Mouse (Mus musculus) kidney, postnatal 4 days (tissue): ENCODE measurements at regions not wholly inside any gene's neighbourhood (a gene's known extent, or its start where the extent isn't known, plus 50 kb on each side); places are given as distances from the start of the nearest gene placed in this dataset.
A peak's percentile ranks its signal among the peaks of the same experiment; 100 is the strongest.

ENCODE experiments used
- DNase-seq, 2 experiments: peaks; one replicate each; pipeline ENCODE4 v3.0.0; 2021; ENCODE audit warnings: mixed read lengths in 2 of 2

DNA sequence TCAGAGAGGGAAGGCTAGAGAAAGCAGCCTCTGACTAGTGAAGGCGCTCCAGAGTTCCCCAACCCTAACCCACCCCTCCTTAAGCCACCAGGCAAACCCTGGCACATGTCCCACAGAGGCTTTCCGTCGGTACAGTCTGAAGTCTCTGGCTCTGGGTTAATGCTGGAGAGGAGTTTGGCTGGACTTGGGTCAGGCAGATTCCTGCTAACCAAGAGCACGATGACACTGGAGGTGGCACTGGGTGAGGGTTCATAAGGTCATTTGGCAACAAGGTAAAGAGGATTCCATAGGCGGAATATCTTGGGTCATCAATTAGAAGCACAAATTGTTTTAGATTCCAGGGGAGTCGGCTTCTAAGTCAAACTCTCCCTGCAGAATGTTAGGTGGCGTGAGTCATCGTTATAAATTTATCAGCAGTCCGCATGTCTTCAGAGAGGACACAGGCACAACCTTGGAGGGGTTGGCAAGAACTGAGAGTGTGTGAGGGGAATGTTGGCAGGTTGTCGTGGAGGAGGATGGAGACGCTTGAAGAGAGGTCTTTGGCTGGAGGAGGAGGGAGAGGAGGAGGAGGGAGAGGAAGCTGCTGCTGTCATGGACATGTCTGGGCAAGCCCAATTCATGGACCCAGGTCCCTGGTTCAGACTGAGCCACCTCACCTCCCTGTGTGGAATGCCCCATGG, 138.4 kb downstream of the Utp6 start:
- DNase-seq, result peak in 1 of 2 experiments; percentile 21

- no peak for DNase-seq
These were observed 140.2 kb downstream of the Utp6 start for GRCm38 (mm10) chr11:79821986-79822385.

DNA sequence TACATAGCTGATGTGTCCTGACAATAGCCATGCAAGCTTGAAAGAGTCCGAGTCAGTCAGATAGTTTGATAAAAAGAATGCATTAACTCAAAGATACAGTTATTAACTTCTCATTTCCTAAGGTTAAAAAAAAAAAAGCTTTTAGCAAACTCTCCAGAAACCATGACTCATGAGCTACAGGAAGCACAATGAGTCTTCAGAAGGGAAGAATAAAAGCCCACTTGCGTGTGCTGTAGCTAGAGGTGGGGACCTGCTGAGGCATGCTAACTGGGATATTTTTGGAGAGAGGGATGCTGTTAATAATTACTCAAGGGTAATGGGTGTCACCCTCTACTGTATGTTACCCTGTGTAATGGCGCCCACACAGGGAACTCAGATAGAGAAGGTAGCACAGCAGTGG, 147.0 kb downstream of the Utp6 start:
- no peak for DNase-seq

- DNase-seq, result peak; percentile 64 to 70
These were observed 155.2 kb downstream of the Utp6 start for GRCm38 (mm10) chr11:79806911-79807466.

- DNase-seq, result no peak
These were observed 155.8 kb downstream of the Utp6 start for GRCm38 (mm10) chr11:79806417-79806816.

- DNase-seq, result peak; percentile 70 to 77
These were observed 156.2 kb downstream of the Utp6 start for GRCm38 (mm10) chr11:79805981-79806415.

GRCm38 (mm10) chr11:79803971-79804370, 158.2 kb downstream of the Utp6 start:
- DNase-seq, result no peak

GRCm38 (mm10) chr11:79803006-79803405, 159.2 kb downstream of the Utp6 start:
- peak; percentile 86 to 88 for DNase-seq

DNA sequence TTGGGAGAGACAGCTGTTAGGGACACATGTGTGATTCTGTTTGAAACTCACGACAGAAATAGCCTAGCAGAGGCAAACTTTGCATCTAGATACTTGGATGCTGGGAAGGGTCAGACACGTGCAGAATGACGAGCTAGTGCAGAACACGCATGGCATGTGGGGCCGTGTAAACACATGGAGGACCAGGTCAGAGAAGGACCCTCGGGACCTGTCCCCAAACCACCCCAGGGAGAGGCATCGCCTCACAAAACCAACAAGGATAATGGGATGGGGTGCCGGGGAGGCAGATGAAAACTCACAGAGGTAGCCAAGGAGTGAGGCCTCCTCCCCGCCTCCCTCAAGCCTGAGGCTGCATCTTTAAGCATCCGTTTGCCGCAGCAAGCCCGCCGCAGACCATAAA, 159.6 kb downstream of the Utp6 start:
- DNase-seq, result peak in 1 of 2 experiments; percentile 15

- DNase-seq, result no peak
These were observed 161.9 kb downstream of the Utp6 start for GRCm38 (mm10) chr11:79800256-79800655.

- no peak for DNase-seq
These were observed 173.9 kb downstream of the Utp6 start for GRCm38 (mm10) chr11:79788251-79788741.

GRCm38 (mm10) chr11:79787766-79788165, 174.4 kb downstream of the Utp6 start:
- DNase-seq, result peak; percentile 38 to 62

DNA sequence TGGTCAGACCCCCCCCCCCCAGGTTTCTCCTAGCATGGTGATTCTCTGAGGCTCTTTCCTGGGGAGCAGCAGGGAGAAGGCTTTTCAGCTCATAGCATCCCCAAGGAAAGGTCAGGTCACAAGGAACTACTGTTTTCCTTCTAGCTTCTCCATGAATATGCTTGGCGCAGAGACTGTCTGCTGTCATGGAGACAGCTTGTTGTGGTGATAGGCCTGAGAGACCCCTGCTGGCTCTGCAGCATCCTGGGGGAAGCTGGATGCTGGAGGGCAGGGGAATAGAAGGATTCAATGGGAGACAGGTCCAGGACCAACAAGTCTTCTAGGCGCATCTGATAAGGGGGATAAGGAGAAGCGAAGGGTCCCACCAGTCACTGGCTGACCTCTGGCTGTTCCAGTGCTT, 178.1 kb downstream of the Utp6 start:
- DNase-seq, result no peak

GRCm38 (mm10) chr11:79781966-79782365, 180.2 kb downstream of the Utp6 start:
- peak in 1 of 2 experiments; percentile 48 for DNase-seq

DNA sequence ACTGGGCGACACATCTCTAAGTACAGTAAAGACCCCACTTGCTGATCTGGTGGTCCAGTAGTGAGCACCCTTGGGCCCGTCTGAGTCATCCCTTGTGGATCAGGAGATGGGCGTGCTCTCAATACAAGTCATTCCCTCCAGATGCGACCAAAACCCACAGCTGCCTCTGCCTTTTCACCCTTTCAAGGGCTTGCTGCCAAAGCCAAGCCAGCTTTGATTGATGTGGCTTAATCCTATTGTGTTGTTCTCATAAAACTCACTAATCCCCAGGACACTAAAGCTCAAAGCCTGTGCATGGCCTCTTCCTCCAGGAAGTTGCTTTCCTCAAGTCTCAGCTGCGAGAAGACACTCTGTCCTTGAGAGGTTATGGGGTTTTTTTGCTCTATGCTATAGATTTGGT, 182.4 kb downstream of the Utp6 start:
- peak in 1 of 2 experiments; percentile 29 for DNase-seq

DNA sequence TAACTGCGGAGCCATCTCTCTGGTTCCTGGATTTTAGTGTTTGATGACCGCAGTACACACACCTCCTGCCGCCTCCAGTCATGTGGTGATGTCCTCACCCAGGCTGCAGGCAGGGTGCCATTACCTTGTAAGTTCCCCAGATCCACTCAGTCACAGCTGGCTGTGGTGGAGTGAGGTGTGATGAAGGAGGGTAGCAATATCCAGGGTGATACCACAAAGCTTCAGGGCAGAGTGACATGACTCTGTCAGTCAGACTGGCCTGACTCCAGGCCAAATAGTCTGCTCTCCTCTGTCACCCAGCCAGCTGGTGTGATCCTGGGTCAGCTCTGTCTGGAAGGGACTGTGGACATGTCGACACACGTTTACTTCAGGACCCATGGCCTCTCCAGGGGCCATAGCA, 183.7 kb downstream of the Utp6 start:
- DNase-seq, result no peak

- DNase-seq, result no peak
These were observed 184.2 kb downstream of the Utp6 start for GRCm38 (mm10) chr11:79777988-79778387.

GRCm38 (mm10) chr11:79776577-79776976, 185.6 kb downstream of the Rab11fip4 start:
- no peak for DNase-seq

DNA sequence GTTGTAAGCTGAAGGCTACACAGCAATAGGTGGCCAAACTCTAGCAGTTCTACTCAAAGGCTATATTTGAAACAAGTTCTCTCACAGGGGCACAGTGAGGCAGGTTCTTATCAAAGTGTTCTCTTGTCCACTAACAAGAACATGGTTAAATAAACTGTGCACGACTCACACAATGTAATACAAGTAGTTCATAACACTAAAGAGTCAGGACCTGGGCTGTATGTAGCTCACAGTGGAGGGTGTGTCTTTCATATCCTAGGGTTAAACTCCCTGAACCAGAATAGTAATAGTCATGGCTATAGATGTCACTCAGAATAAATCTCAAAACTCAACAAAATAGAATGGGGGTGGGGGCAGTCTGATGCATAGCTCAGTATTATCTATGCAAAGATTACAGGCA, 182.7 kb downstream of the Rab11fip4 start:
- no peak for DNase-seq

DNA sequence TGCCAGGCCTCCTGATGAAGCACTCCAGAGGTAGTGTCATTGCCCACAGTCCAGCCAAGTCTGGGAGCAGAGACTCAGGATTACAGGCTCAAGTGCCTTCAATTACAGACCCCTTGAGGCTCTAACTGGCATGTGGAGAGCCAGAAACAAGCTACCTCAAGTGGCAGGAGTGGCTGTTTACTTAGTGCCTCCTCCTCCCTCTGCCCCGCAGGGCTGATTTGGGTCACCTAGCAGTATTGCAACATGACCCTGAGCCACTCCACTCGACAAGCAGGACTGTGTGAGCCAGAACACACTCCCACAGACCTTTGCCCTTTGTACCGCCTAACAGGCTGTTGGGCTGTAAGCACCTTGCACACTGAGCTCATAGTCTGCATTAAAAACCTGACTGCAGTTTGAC, 180.4 kb downstream of the Rab11fip4 start:
- DNase-seq, result peak; percentile 51 to 73

GRCm38 (mm10) chr11:79767111-79767510, 176.1 kb downstream of the Rab11fip4 start:
- no peak for DNase-seq

GRCm38 (mm10) chr11:79766036-79766435, 175.0 kb downstream of the Rab11fip4 start:
- no peak for DNase-seq

GRCm38 (mm10) chr11:79765396-79765795, 174.4 kb downstream of the Rab11fip4 start:
- no peak for DNase-seq

GRCm38 (mm10) chr11:79764026-79764425, 173.0 kb downstream of the Rab11fip4 start:
- no peak for DNase-seq

DNA sequence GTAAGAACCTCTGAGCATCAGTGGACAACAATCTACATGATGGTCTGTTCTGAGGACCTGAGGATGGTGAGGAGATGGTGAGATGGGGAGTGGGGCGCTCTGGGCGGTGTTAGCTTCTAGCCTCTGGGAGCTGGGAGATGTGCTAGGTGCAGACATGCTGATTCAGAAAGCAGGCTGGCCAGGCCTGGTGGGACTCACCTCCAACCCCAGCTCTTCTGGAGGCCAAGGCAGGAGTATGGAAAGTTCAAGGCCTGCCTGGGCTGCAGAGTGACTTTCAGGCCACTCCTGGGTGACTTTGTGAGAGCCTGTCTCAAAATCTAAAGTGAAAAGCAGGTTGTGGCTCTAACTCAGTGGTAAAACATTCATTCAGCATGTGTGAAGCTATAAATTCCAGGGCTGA, 171.6 kb downstream of the Rab11fip4 start:
- DNase-seq, result no peak
